Mouse (Mus musculus) embryonic facial prominence, embryonic 10.5 days (tissue): ENCODE measurements at regions not wholly inside any gene's neighbourhood (a gene's known extent, or its start where the extent isn't known, plus 50 kb on each side); places are given as distances from the start of the nearest gene placed in this dataset.
A peak's percentile ranks its signal among the peaks of the same experiment; 100 is the strongest.
"Not testable (repeated sequence)": the region's sequence is repeated elsewhere in the genome, so short reads cannot be mapped to it uniquely, and the experiment has no call there.

Experiments
- DNase-seq: peaks from one replicate; pipeline ENCODE4 v3.0.0-alpha.2; 2017; ENCODE audit warnings: low spot score
- H3K27ac ChIP-seq: fragments of 300-500 bp; sonication (generic); replicated peaks from 2 replicates; pipeline ENCODE4 v1.5.1; 2016; ENCODE audit warnings: mild to moderate bottlenecking
- H3K27me3 ChIP-seq: fragments of 300-500 bp; sonication (generic); replicated peaks from 2 replicates; pipeline ENCODE4 v1.6.1; 2016; ENCODE audit warnings: low read depth, mild to moderate bottlenecking; ENCODE audit not compliant: poor library complexity, severe bottlenecking
- H3K36me3 ChIP-seq: fragments of 300-500 bp; sonication (generic); replicated peaks from 2 replicates; pipeline ENCODE4 v1.6.1; 2016; ENCODE audit warnings: mild to moderate bottlenecking, moderate library complexity
- H3K4me1 ChIP-seq: fragments of 300-500 bp; sonication (generic); 2 replicates; pipeline ENCODE4 v1.6.1; 2016
- H3K4me3 ChIP-seq: fragments of 300-500 bp; sonication (generic); 2 replicates; pipeline ENCODE4 v1.5.1; 2016; ENCODE audit warnings: mild to moderate bottlenecking, moderate library complexity
- H3K9me3 ChIP-seq: fragments of 300-500 bp; sonication (generic); 2 replicates; pipeline ENCODE4 v1.6.1; 2016; ENCODE audit warnings: mild to moderate bottlenecking
- WGBS: fragments of 180-500 bp; shearing (Covaris S2); methylation state at CpG from one replicate; pipeline ENCODE4 v1.1.7; 2016; 5-methylcytosine and 5-hydroxymethylcytosine counted together

DNA sequence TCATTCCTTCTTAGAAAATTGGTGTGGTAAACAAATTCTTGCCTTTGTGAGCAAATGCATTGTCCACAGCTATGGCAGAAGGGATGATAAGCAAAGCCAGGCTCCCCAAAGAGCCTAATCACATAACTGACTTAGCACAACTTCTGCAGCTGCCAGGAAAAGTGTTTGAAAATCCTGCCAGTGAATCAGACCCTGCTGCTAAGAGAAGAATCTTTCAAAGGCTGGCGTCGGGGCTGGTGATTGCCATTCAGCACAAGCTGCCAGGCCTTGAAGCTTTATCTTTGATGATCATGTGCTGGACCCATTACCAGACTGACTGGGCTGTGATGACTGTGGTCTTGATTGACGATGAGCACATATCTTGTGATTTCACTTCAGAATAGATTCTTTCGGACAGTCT, 713.9 kb upstream of the Tex47 start:
- H3K4me1 ChIP-seq: no peaks in the 10 kb centered on the region
- H3K36me3 ChIP-seq: no peaks in the 10 kb centered on the region
- 82% methylated on average over 4 of the region's 4 CpGs for WGBS
- DNase-seq: no peak
- no peaks in the 10 kb centered on the region for H3K27me3 ChIP-seq
- H3K9me3 ChIP-seq: no peaks in the 10 kb centered on the region
- no peak overlapping the region for H3K4me3 ChIP-seq
- no peak overlapping the region for H3K27ac ChIP-seq

DNA sequence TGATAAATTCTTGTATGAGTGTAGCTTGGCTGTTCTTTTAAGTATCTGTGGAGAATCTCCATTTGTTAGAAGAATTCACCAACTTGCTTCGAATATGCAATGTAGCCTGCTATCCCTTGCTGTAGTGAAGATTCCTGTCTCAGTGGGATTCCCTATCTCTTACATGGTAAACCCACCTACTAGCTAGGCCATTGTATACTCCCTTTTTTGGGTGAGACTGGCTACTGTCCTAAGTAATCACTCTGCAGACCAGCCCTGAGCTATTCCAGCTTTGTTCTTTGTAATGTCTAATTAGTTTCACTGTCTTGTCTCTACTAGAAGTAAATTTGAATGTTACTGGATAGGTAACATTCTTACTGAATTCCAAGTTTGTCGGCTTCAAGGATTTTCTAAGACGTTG, 692.8 kb upstream of the Tex47 start:
- not testable (repeated sequence) for DNase-seq, H3K9me3 ChIP-seq, H3K4me3 ChIP-seq, H3K27me3 ChIP-seq, H3K4me1 ChIP-seq, H3K36me3 ChIP-seq, H3K27ac ChIP-seq
- 80% methylated on average over 3 of the region's 3 CpGs for WGBS

- 59% methylated on average over 3 of the region's 3 CpGs for WGBS
Observed at GRCm38 (mm10) chr5:6644869-6645268, 659.0 kb upstream of the Tex47 start.

GRCm38 (mm10) chr5:6676211-6676610, 627.7 kb upstream of the Tex47 start:
- not testable (repeated sequence) for DNase-seq, H3K9me3 ChIP-seq, H3K4me3 ChIP-seq, H3K36me3 ChIP-seq, H3K27me3 ChIP-seq, H3K4me1 ChIP-seq, H3K27ac ChIP-seq
- 45% methylated on average over 3 of the region's 3 CpGs for WGBS

More at GRCm38 (mm10) chr5:6644869-6645268, 659.0 kb upstream of the Tex47 start:
- no peak for DNase-seq
- Histone ChIP-seq H3K9me3 (no peaks in the 10 kb centered on the region), H3K36me3 (no peaks in the 10 kb centered on the region), H3K27me3 (no peaks in the 10 kb centered on the region), H3K4me1 (no peaks in the 10 kb centered on the region), H3K4me3 (no peak overlapping the region), H3K27ac (no peak overlapping the region)

GRCm38 (mm10) chr5:6709668-6710309, 594.1 kb upstream of the Tex47 start:
- Histone ChIP-seq H3K27me3 (no peaks in the 10 kb centered on the region), H3K36me3 (no peaks in the 10 kb centered on the region), H3K4me3 (no peak overlapping the region), H3K4me1 (no peaks in the 10 kb centered on the region), H3K9me3 (no peaks in the 10 kb centered on the region), H3K27ac (no peak overlapping the region)
- 65% methylated on average over 4 of the region's 4 CpGs for WGBS
- peak; percentile 9 for DNase-seq

DNA sequence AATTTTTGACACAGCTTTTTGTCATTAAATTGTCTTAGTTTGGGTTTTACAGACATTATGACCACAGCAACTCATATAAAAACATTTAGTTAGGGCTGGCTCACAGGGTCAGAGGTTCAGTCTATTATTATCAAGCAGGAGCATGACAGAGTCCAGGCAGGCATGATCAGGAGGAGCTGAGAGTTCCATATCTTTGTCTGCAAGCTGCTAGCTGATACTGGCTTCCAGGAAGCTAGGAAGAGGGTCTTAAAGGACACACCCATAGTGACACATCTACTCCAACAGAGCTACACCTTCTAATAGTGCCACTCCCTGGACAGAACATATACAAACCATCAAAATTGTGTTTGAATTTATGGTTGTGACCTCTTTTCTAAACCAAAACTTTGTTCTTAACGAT, 587.7 kb upstream of the Tex47 start:
- no peak for DNase-seq

DNA sequence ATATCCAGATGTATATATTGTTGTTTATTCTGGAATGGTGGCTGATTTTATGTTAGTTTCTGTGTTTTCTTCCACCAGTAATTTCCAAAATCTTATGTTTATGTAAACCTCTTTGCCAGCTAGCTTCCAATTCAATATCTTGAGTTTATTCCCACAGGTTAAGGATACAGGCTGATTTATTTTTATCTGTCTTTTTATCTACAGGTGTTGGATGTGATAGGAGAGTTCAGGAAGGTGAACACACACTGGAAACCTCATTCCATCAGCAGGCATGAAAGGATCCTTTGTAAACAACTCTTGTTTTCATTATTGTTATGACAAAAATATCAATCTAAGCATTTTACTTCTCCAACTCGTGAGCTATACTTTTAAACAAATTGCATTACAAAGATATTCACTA, 587.3 kb upstream of the Tex47 start:
- no peaks in the 10 kb centered on the region for H3K36me3 ChIP-seq
- 81% methylated on average over 1 of the region's 1 CpGs for WGBS
- no peak for DNase-seq
- no peak overlapping the region for H3K27ac ChIP-seq
- H3K4me3 ChIP-seq: no peak overlapping the region
- no peaks in the 10 kb centered on the region for H3K4me1 ChIP-seq
- no peaks in the 10 kb centered on the region for H3K27me3 ChIP-seq
- H3K9me3 ChIP-seq: no peaks in the 10 kb centered on the region

More for the DNA sequence above, 587.7 kb upstream of the Tex47 start:
- Histone ChIP-seq H3K27ac (no peak overlapping the region), H3K27me3 (no peaks in the 10 kb centered on the region), H3K9me3 (no peaks in the 10 kb centered on the region), H3K4me3 (no peak overlapping the region), H3K4me1 (no peaks in the 10 kb centered on the region), H3K36me3 (no peaks in the 10 kb centered on the region)
- 80% methylated on average over 1 of the region's 1 CpGs for WGBS
